Mouse (Mus musculus): ENCODE measurements around the gene Naglu. TPM values are rescaled to one million over a fixed set of nuclear protein-coding genes. Genes with fewer than 3 reads are reported as not detected.

Gene Naglu
- polyA plus RNA-seq, 1 experiment from 2014 or later, result 12.7 TPM

GRCm38 (mm10) chr11:101084246-101084645, 14.4 kb downstream of the Naglu start:
- Histone ChIP-seq H3K4me1 (replicated peaks; ENCODE audit: control insufficient read depth, insufficient read depth, low read length) (peaks cover 35% of the 10 kb centered on the region), H3K9ac (ENCODE audit: low read length) (no peak overlapping the region)
- whole genome bisulfite sequencing, result 82% methylated on average over 14 of the region's 14 CpGs

GRCm38 (mm10) chr11:101084811-101085210, 15.0 kb downstream of the Naglu start:
- Histone ChIP-seq H3K4me3 (ENCODE audit: low read depth, low read length) (no peak overlapping the region), H3K36me3 (ENCODE audit: control insufficient read depth, insufficient read depth, low read length) (peaks cover 20% of the 10 kb centered on the region), H3K4me2 (ENCODE audit: low read length) (no peak overlapping the region), H3K9ac (ENCODE audit: low read length) (no peak overlapping the region), H3K9me3 (ENCODE audit: control insufficient read depth, low read length) (no peaks in the 10 kb centered on the region), H3K27me3 (replicated peaks; ENCODE audit: control insufficient read depth, insufficient read depth, low read length) (peaks cover 17% of the 10 kb centered on the region), H3K4me1 (replicated peaks; ENCODE audit: control insufficient read depth, insufficient read depth, low read length) (peaks cover 31% of the 10 kb centered on the region), H3K27ac (ENCODE audit: low read depth) (no peak overlapping the region)
- ATAC-seq (replicated peaks; ENCODE audit: low FRiP score, low TSS enrichment, low read depth) (no peak), DNase-seq (ENCODE audit: low spot score) (no peak)
- WGBS, result 91% methylated on average over 12 of the region's 12 CpGs

More at GRCm38 (mm10) chr11:101084246-101084645, 14.4 kb downstream of the Naglu start:
- ATAC-seq (replicated peaks; ENCODE audit: low FRiP score, low TSS enrichment, low read depth) (no peak), DNase-seq (ENCODE audit: low spot score) (no peak)
- Histone ChIP-seq H3K4me2 (ENCODE audit: low read length) (no peak overlapping the region), H3K9me3 (ENCODE audit: control insufficient read depth, low read length) (no peaks in the 10 kb centered on the region), H3K4me3 (ENCODE audit: low read depth, low read length) (no peak overlapping the region), H3K36me3 (ENCODE audit: control insufficient read depth, insufficient read depth, low read length) (peaks cover 14% of the 10 kb centered on the region; the same call in 1 of the 2 replicates), H3K27ac (ENCODE audit: low read depth) (no peak overlapping the region), H3K27me3 (replicated peaks; ENCODE audit: control insufficient read depth, insufficient read depth, low read length) (peaks cover 22% of the 10 kb centered on the region)

- Histone ChIP-seq H3K36me3 (ENCODE audit: control insufficient read depth, insufficient read depth, low read length) (peaks cover 29% of the 10 kb centered on the region), H3K4me1 (replicated peaks; ENCODE audit: control insufficient read depth, insufficient read depth, low read length) (peaks cover 29% of the 10 kb centered on the region), H3K4me3 (ENCODE audit: low read depth, low read length) (no peak overlapping the region), H3K9me3 (ENCODE audit: control insufficient read depth, low read length) (no peaks in the 10 kb centered on the region), H3K27ac (ENCODE audit: low read depth) (no peak overlapping the region), H3K4me2 (ENCODE audit: low read length) (0 out of 2 replicates have a peak overlapping the region, but pooled peaks have one; percentile 95), H3K9ac (ENCODE audit: low read length) (no peak overlapping the region), H3K27me3 (replicated peaks; ENCODE audit: control insufficient read depth, insufficient read depth, low read length) (peaks cover 7% of the 10 kb centered on the region)
- ATAC-seq (replicated peaks; ENCODE audit: low FRiP score, low TSS enrichment, low read depth) (no peak), DNase-seq (ENCODE audit: low spot score) (no peak)
- 92% methylated on average over 18 of the region's 18 CpGs for WGBS
These were observed 16.0 kb downstream of the Naglu start for GRCm38 (mm10) chr11:101085617-101086322.

- peak overlapping the region; percentile 70 for H3K27ac ChIP-seq (ENCODE audit: low read depth)
- H3K9me3 ChIP-seq (ENCODE audit: control insufficient read depth, low read length), result no peaks in the 10 kb centered on the region
- DNase-seq (ENCODE audit: low spot score) (no peak), ATAC-seq (replicated peaks; ENCODE audit: low FRiP score, low TSS enrichment, low read depth) (no peak)
- peak overlapping the region; percentile 84; the same call in 1 of the 2 replicates for H3K4me3 ChIP-seq (ENCODE audit: low read depth, low read length)
- H3K36me3 ChIP-seq (ENCODE audit: control insufficient read depth, insufficient read depth, low read length), result peaks cover 34% of the 10 kb centered on the region
- peaks cover 2% of the 10 kb centered on the region; the same call in 1 of the 2 replicates for H3K27me3 ChIP-seq (replicated peaks; ENCODE audit: control insufficient read depth, insufficient read depth, low read length)
- H3K4me1 ChIP-seq (replicated peaks; ENCODE audit: control insufficient read depth, insufficient read depth, low read length), result peaks cover 29% of the 10 kb centered on the region
- WGBS, result 85% methylated on average over 6 of the region's 6 CpGs
- peak overlapping the region; percentile 74 for H3K9ac ChIP-seq (ENCODE audit: low read length)
- H3K4me2 ChIP-seq (ENCODE audit: low read length), result peak overlapping the region; percentile 95
These were observed 16.5 kb downstream of the Naglu start for GRCm38 (mm10) chr11:101086323-101086674.

GRCm38 (mm10) chr11:101086756-101087681, 17.2 kb downstream of the Naglu start, which contains the start of gene Mlx:
TSS of gene Mlx (plus strand) at chr11:101087277.
- no peaks in the 10 kb centered on the region for H3K27me3 ChIP-seq (replicated peaks; ENCODE audit: control insufficient read depth, insufficient read depth, low read length)
- peaks cover 42% of the 10 kb centered on the region for H3K36me3 ChIP-seq (ENCODE audit: control insufficient read depth, insufficient read depth, low read length)
- peak within 1 kb of the TSS; percentile 84 for H3K4me3 ChIP-seq (ENCODE audit: low read depth, low read length)
- peaks cover 29% of the 10 kb centered on the region for H3K4me1 ChIP-seq (replicated peaks; ENCODE audit: control insufficient read depth, insufficient read depth, low read length)
- DNase-seq (ENCODE audit: low spot score) (peak; percentile 91), ATAC-seq (replicated peaks; ENCODE audit: low FRiP score, low TSS enrichment, low read depth) (peak; percentile 82)
- 1% methylated on average over 48 of the region's 52 CpGs for WGBS
- no peaks in the 10 kb centered on the region for H3K9me3 ChIP-seq (ENCODE audit: control insufficient read depth, low read length)
- peak within 1 kb of the TSS; percentile 70 for H3K27ac ChIP-seq (ENCODE audit: low read depth)
- peak within 1 kb of the TSS; percentile 95 for H3K4me2 ChIP-seq (ENCODE audit: low read length)
- H3K9ac ChIP-seq (ENCODE audit: low read length), result peak within 1 kb of the TSS; percentile 74

GRCm38 (mm10) chr11:101087682-101088055, 17.9 kb downstream of the Naglu start:
- 7% methylated on average over 8 of the region's 8 CpGs for WGBS
- Histone ChIP-seq H3K4me3 (ENCODE audit: low read depth, low read length) (peak overlapping the region; percentile 84), H3K36me3 (ENCODE audit: control insufficient read depth, insufficient read depth, low read length) (peaks cover 48% of the 10 kb centered on the region), H3K27ac (ENCODE audit: low read depth) (peak overlapping the region; percentile 70), H3K9ac (ENCODE audit: low read length) (peak overlapping the region; percentile 74), H3K4me1 (replicated peaks; ENCODE audit: control insufficient read depth, insufficient read depth, low read length) (peaks cover 29% of the 10 kb centered on the region), H3K4me2 (ENCODE audit: low read length) (peak overlapping the region; percentile 95), H3K9me3 (ENCODE audit: control insufficient read depth, low read length) (no peaks in the 10 kb centered on the region), H3K27me3 (replicated peaks; ENCODE audit: control insufficient read depth, insufficient read depth, low read length) (no peaks in the 10 kb centered on the region)
- ATAC-seq (replicated peaks; ENCODE audit: low FRiP score, low TSS enrichment, low read depth) (no peak), DNase-seq (ENCODE audit: low spot score) (peak; percentile 68)

GRCm38 (mm10) chr11:101089931-101090330, 20.1 kb downstream of the Naglu start:
- ATAC-seq (replicated peaks; ENCODE audit: low FRiP score, low TSS enrichment, low read depth), result no peak
- Histone ChIP-seq H3K4me2 (ENCODE audit: low read length) (no peak overlapping the region), H3K9ac (ENCODE audit: low read length) (no peak overlapping the region), H3K36me3 (ENCODE audit: control insufficient read depth, insufficient read depth, low read length) (peaks cover 59% of the 10 kb centered on the region), H3K4me3 (ENCODE audit: low read depth, low read length) (no peak overlapping the region), H3K27me3 (replicated peaks; ENCODE audit: control insufficient read depth, insufficient read depth, low read length) (no peaks in the 10 kb centered on the region), H3K9me3 (ENCODE audit: control insufficient read depth, low read length) (no peaks in the 10 kb centered on the region), H3K4me1 (replicated peaks; ENCODE audit: control insufficient read depth, insufficient read depth, low read length) (peaks cover 27% of the 10 kb centered on the region), H3K27ac (ENCODE audit: low read depth) (no peak overlapping the region)
- DNase-seq (ENCODE audit: low spot score), result no peak
- WGBS, result 88% methylated on average over 1 of the region's 1 CpGs

- Histone ChIP-seq H3K9ac (ENCODE audit: low read length) (peak overlapping the region; percentile 72), H3K27ac (ENCODE audit: low read depth) (no peak overlapping the region), H3K27me3 (replicated peaks; ENCODE audit: control insufficient read depth, insufficient read depth, low read length) (no peaks in the 10 kb centered on the region), H3K4me3 (ENCODE audit: low read depth, low read length) (peak overlapping the region; percentile 98), H3K9me3 (ENCODE audit: control insufficient read depth, low read length) (no peaks in the 10 kb centered on the region), H3K4me2 (ENCODE audit: low read length) (peak overlapping the region; percentile 95), H3K4me1 (replicated peaks; ENCODE audit: control insufficient read depth, insufficient read depth, low read length) (peaks cover 7% of the 10 kb centered on the region), H3K36me3 (ENCODE audit: control insufficient read depth, insufficient read depth, low read length) (peaks cover 73% of the 10 kb centered on the region)
- ATAC-seq (replicated peaks; ENCODE audit: low FRiP score, low TSS enrichment, low read depth) (peak; percentile 21; the same call in 1 of the 2 replicates), DNase-seq (ENCODE audit: low spot score) (no peak)
- under 1% methylated on average over 18 of the region's 18 CpGs for WGBS
These were observed 25.1 kb downstream of the Naglu start for GRCm38 (mm10) chr11:101094930-101095313.
